Mouse (Mus musculus) adrenal gland, postnatal 25 days (tissue): ENCODE results near the gene Nfxl1. TPM values are rescaled to one million over a fixed set of nuclear protein-coding genes. Genes with fewer than 3 reads are reported as not detected.

ENCODE experiments used
- DNase-seq: peaks from one replicate; pipeline ENCODE4 v3.0.0; 2021; ENCODE audit warnings: mixed read lengths
- total RNA-seq: library from RNA; stranded (reverse); gene quantifications from 2 replicates; pipeline ENCODE4 v1.2.3, GENCODE M21; 2021

The Nfxl1 gene
- total RNA-seq, 1 experiment from 2014 or later = 15.1 TPM

- no peak for DNase-seq
Measured at GRCm38 (mm10) chr5:72501763-72502162, 57.7 kb downstream of the Nfxl1 start.

GRCm38 (mm10) chr5:72498271-72498670 lies 61.2 kb downstream of the Nfxl1 start:
- DNase-seq = no peak

GRCm38 (mm10) chr5:72496756-72497155 lies 62.7 kb downstream of the Nfxl1 start:
- DNase-seq = no peak

DNA sequence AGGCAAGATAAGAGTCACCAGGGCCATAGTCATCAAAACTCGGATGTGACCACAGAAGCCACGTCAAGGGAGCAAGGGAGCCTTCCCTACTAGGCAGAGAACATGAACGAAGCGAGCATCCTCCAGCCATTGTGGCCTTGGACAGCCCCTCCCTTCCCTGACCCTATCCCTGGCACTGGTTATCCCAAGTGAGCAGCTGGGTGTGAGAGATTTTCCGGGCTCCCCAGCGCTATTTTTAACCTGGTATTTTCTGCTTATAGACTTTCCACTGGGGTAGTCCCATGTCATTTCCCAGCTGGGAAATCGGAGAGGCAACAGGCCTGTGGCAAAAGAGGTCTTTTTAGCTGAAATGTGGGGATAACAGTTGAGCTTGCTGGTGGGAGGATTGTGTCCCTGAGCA lies 65.6 kb downstream of the Nfxl1 start:
- no peak for DNase-seq

DNA sequence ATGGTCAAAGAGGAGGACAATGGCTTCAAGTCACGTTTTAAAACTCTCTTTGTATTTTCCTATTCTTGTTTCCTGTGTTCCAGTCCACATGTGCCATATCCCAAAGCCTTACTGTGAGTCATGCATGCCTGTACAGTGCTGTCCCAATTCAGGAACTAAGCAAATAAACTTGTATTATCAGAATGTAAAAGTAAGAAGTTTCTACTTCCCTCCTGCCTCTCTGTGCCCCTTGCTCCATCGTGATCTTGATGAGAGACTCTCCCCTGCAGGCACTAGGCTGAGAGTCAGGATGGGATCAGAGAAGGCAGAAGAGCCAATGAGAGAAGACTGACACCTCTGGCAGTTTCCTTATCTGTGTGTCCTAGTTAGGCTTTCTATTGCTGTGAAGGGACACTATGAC lies 68.3 kb downstream of the Nfxl1 start:
- DNase-seq = no peak

GRCm38 (mm10) chr5:72480456-72480855 lies 79.0 kb downstream of the Nfxl1 start:
- no peak for DNase-seq

DNA sequence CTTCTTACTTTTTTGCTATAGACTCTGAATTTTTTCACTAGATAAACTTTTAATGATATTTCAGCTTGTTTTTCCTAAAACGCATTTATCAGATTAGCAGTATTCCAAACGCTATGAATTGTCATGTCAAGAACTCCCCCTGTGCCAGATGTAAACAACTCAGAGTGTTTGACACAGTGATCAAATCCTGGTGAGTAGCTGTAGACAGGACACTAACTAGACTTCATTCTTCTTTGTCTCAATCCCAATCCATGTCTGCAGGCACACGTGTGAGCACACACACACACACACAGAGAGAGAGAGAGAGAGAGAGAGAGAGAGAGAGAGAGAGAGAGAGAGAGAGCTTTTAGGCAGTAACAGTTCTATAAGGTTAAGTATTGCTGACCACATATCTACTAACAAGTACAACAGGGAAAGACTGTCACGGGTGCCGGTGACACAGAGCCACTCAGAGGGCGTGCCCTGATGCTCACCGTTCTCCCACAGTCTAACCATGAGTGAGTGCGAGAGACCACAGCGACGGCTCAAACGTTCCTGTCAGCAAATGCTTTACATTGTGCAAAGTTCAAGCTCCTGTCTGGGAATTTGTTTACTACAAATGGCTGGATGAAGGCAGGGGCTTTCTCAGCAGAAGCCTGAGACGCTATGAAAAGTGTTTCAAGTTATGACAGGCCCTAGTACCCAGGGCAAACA lies 87.0 kb downstream of the Nfxl1 start:
- no peak for DNase-seq

DNA sequence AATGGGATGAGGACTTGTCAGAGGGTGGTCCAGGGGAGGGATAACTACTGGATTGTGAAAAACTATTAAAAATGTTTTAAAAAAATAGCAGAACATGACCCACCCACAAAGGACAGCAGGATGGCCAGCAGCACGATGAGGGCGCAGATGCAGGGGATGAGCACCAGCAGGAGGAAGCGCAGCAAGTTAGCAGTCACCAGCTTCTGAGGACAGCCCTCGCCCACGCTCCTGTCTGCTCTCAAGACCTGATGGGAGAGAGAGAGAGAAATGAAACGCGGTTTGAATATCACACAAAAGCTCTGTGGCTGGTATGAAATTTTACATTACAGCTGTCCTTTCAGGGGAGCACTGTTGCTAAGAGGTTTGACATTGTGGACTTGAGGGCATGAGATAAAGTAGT lies 87.7 kb downstream of the Nfxl1 start:
- no peak for DNase-seq

GRCm38 (mm10) chr5:72464932-72465331 lies 94.6 kb downstream of the Nfxl1 start:
- DNase-seq = no peak

Other genes with a start within 250 kb of the Nfxl1 start
- not detected in 2 replicates for gene Corin, start 55.2 kb downstream of the Nfxl1 start, total RNA-seq
- gene Zar1, start 21.6 kb upstream of the Nfxl1 start, total RNA-seq = not detected in 2 replicates
- 1.7 and 2.1 TPM in 2 replicates for gene Gm5868, start 27.9 kb upstream of the Nfxl1 start, total RNA-seq
- not detected in 2 replicates for gene Cnga1, start 84.6 kb upstream of the Nfxl1 start, total RNA-seq
- gene Nipal1, start 88.1 kb upstream of the Nfxl1 start, total RNA-seq = 0.21 and 4.8 TPM in 2 replicates
- gene Txk, start 193.1 kb upstream of the Nfxl1 start, total RNA-seq = not detected in 2 replicates